Mouse (Mus musculus) liver, embryonic 13.5 days (tissue): ENCODE measurements around the gene Atp5f1. TPM values are rescaled to one million over a fixed set of nuclear protein-coding genes. Genes with fewer than 3 reads are reported as not detected.
"Not testable (repeated sequence)": the region's sequence is repeated elsewhere in the genome, so short reads cannot be mapped to it uniquely, and the experiment has no call there.

Experiments used
- ATAC-seq: fragments of 200-750 bp; cut with Nextera tagmentation; 2 replicates; pipeline ENCODE4 v1.8.0; 2017; ENCODE audit warnings: low read depth, mild to moderate bottlenecking, moderate number of reproducible peaks, moderate library complexity
- DNase-seq: peaks from one replicate; pipeline ENCODE4 v3.0.0; 2022
- H3K27ac ChIP-seq: fragments of 300-500 bp; sonication (generic); 2 replicates; pipeline ENCODE4 v1.5.1; 2015; ENCODE audit warnings: moderate library complexity, mild to moderate bottlenecking, inconsistent platforms
- H3K27me3 ChIP-seq: fragments of 300-500 bp; sonication (generic); 2 replicates; pipeline ENCODE4 v1.6.1; 2015; ENCODE audit warnings: mild to moderate bottlenecking, inconsistent platforms
- H3K36me3 ChIP-seq: fragments of 300-500 bp; sonication (generic); 2 replicates; pipeline ENCODE4 v1.6.1; 2015; ENCODE audit warnings: mild to moderate bottlenecking, inconsistent platforms
- H3K4me1 ChIP-seq: fragments of 300-500 bp; sonication (generic); replicated peaks from 2 replicates; pipeline ENCODE4 v1.6.1; 2015; ENCODE audit warnings: inconsistent platforms
- H3K4me2 ChIP-seq: fragments of 300-500 bp; sonication (generic); 2 replicates; pipeline ENCODE4 v1.6.1; 2015; ENCODE audit warnings: inconsistent platforms, mild to moderate bottlenecking, moderate library complexity
- H3K4me3 ChIP-seq: fragments of 300-500 bp; sonication (generic); replicated peaks from 2 replicates; pipeline ENCODE4 v1.5.1; 2015; ENCODE audit warnings: mild to moderate bottlenecking, inconsistent platforms
- H3K9ac ChIP-seq: fragments of 300-500 bp; sonication (generic); 2 replicates; pipeline ENCODE4 v1.6.1; 2015; ENCODE audit warnings: mild to moderate bottlenecking, inconsistent platforms
- H3K9me3 ChIP-seq: fragments of 300-500 bp; sonication (generic); replicated peaks from 2 replicates; pipeline ENCODE4 v1.6.1; 2016; ENCODE audit warnings: inconsistent platforms
- WGBS: fragments of 180-500 bp; shearing (Covaris S2); methylation state at CpG from one replicate; pipeline ENCODE4 v1.1.7; 2015; ENCODE audit not compliant: insufficient replicate concordance; 5-methylcytosine and 5-hydroxymethylcytosine counted together
- polyA plus RNA-seq: library from polyadenylated mRNA; unstranded; fragments of >200 nt; fragmentation: Nextera tagmentation; extraction: Ambion mirVana; gene quantifications from 2 replicates; pipeline ENCODE4 v1.2.1, GENCODE M21; 2015

Atp5f1 gene
- polyA plus RNA-seq, 1 experiment from 2014 or later, result 392 TPM

DNA sequence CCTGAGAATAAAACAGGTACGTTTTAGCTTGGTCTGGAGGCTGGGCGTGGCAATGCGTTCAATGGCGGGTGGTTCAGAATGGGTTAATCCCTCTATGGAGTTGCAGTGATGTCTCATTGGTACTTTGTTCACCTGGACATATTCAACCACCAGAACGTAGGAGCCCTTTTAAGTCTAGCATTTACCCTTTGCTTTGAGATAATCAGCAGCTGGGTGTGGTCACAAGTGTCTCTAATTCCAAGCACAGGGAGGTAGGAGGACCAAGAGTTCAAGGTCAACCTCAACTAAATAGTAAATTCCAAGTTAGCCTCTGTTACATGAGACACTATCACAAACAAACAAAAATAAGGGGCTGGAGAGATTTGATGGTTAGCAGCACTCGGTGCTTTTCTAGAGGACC is 31.1 kb downstream of the Atp5f1 start:
- WGBS, result 72% methylated on average over 6 of the region's 6 CpGs
- no peak overlapping the region for H3K4me2 ChIP-seq
- H3K9me3 ChIP-seq, result no peaks in the 10 kb centered on the region

DNA sequence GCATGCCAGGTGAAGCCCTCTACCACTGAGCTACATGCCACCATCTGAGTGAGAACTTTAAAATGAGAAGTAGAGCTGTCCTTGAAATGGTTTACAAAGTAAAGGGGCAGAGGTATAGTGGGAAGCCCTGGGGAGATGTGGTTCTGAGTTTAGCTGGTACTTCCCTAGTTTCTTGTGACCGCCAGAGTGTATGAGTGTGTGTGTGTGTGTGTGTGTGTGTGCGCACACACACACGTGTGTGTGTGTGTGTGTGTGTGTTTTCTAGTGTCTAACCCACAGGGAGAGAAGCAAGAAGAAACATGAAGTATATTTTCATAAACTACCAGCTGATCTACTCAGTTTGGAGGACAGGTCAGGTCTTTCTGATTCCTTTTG is 31.7 kb downstream of the Atp5f1 start:
- Histone ChIP-seq H3K9ac (no peak overlapping the region), H3K27ac (no peak overlapping the region), H3K36me3 (no peaks in the 10 kb centered on the region), H3K4me2 (no peak overlapping the region), H3K9me3 (no peaks in the 10 kb centered on the region), H3K27me3 (no peaks in the 10 kb centered on the region), H3K4me1 (peaks cover 44% of the 10 kb centered on the region), H3K4me3 (no peak overlapping the region)
- DNase-seq, result no peak
- no peak for ATAC-seq
- 79% methylated on average over 3 of the region's 3 CpGs for whole genome bisulfite sequencing

More for the DNA sequence above, 31.1 kb downstream of the Atp5f1 start:
- no peak for ATAC-seq
- H3K9ac ChIP-seq, result no peak overlapping the region
- no peaks in the 10 kb centered on the region for H3K27me3 ChIP-seq
- no peaks in the 10 kb centered on the region for H3K36me3 ChIP-seq
- no peak overlapping the region for H3K27ac ChIP-seq
- DNase-seq, result no peak
- H3K4me3 ChIP-seq, result no peak overlapping the region
- peaks cover 44% of the 10 kb centered on the region for H3K4me1 ChIP-seq

DNA sequence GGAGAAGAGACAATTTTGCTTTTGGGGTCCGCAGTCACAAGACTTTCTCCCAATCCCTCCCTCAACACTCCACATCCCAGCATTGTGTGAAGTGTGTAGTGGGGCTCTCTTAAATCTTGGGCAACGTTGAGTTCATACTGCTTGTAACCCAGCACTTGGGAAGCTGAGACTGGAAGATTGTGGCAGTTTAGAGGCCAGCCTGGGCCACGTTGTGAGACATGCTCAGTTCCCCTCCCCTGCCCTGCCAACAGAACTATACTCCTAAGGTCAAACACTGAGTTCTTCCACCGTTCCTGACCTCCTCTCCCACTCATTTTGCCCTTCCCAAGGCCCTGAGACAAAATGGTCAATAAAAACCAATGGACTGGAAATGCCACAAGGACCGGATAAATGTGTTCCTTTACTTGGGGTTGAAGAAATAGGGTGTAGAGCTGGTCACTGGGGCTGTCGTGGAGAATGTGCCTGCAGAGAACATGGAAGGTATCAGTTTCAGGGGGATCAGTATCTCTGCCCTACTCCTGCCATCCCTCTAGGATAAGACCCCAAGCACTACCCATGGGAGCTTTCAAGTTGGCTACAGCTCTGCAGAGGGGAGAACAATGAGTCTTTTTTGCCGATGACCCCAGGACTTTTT is 32.2 kb downstream of the Atp5f1 start:
- no peaks in the 10 kb centered on the region for H3K9me3 ChIP-seq
- no peak overlapping the region for H3K9ac ChIP-seq
- H3K4me1 ChIP-seq, result peaks cover 42% of the 10 kb centered on the region
- 71% methylated on average over 7 of the region's 7 CpGs for WGBS
- H3K4me2 ChIP-seq, result no peak overlapping the region
- no peaks in the 10 kb centered on the region for H3K27me3 ChIP-seq
- no peaks in the 10 kb centered on the region for H3K36me3 ChIP-seq
- ATAC-seq (no peak), DNase-seq (no peak)
- no peak overlapping the region for H3K4me3 ChIP-seq
- H3K27ac ChIP-seq, result no peak overlapping the region

DNA sequence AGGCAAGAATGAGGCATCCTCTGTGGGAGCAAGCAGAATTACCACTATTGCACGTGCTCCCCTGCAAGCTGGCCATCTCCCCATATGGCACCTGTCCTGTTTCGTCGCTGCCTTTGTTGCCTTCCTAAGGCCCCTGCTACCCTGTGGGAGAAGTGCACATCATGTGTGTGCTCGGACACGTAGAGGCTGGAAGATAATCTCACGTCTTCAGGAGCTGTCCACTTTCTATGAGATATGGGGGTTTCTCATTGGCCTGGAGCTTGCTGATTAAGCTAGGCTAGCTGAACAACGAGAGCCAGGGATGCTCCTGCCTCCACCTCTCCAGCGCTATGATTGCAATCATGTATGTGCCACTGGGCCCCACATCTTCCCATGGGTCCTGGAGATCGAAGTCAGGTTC is 35.3 kb downstream of the Atp5f1 start:
- DNase-seq (peak; percentile 14), ATAC-seq (peak; percentile 47)
- Histone ChIP-seq H3K4me3 (no peak overlapping the region), H3K27ac (no peak overlapping the region), H3K27me3 (no peaks in the 10 kb centered on the region), H3K9me3 (no peaks in the 10 kb centered on the region), H3K36me3 (no peaks in the 10 kb centered on the region), H3K9ac (no peak overlapping the region), H3K4me1 (peaks cover 39% of the 10 kb centered on the region), H3K4me2 (no peak overlapping the region)
- 44% methylated on average over 9 of the region's 9 CpGs for WGBS

DNA sequence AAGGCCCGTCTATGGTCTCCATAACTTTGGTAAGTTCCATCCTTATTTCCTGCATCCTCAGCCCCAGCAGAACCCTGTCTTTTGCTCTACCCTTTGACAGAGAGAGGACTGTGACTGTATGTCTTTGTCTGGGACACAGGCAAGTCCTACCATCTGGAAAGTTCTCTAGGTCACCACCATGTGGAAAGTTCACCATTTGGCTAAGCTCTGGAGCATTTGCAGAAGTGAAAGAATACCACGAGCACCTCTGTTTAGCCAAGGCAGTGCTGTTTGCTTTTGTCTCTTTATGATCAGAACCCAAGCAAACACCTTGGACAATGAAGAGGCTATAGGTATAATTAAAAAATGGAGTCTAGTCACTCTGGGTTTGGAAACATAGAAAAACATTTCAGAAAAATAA is 37.9 kb downstream of the Atp5f1 start:
- DNase-seq (no peak), ATAC-seq (no peak)
- H3K4me2 ChIP-seq, result no peak overlapping the region
- H3K9ac ChIP-seq, result no peak overlapping the region
- no peaks in the 10 kb centered on the region for H3K27me3 ChIP-seq
- H3K36me3 ChIP-seq, result no peaks in the 10 kb centered on the region
- no peaks in the 10 kb centered on the region for H3K9me3 ChIP-seq
- H3K4me1 ChIP-seq, result peaks cover 49% of the 10 kb centered on the region
- 41% methylated on average over 2 of the region's 2 CpGs for WGBS
- no peak overlapping the region for H3K4me3 ChIP-seq
- H3K27ac ChIP-seq, result no peak overlapping the region

DNA sequence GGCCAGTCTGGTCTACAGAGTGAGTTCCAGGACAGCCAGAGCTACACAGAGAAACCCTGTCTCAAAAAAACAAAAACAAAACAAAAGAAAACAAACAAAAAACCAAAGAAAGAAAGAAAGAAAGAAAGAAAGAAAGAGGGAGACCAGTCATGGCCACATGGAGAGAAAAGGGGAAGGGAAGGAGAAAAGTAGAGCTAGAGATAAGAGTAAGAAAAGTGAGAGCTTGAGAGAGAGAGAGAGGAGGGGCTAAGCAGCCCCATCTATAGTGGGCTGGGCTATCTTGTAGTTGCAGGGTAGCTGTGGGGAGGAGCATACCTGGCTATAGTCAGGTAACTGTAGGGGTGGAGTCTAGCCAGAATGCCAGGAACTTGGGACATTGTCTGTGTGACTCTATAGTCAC is 39.2 kb downstream of the Atp5f1 start:
- H3K4me3 ChIP-seq, H3K36me3 ChIP-seq, H3K27me3 ChIP-seq, H3K4me2 ChIP-seq, H3K9ac ChIP-seq, H3K27ac ChIP-seq, H3K9me3 ChIP-seq, DNase-seq: not testable (repeated sequence)
- ATAC-seq, result peak; percentile 34; the same call in 1 of the 2 replicates
- peaks cover 47% of the 10 kb centered on the region for H3K4me1 ChIP-seq

DNA sequence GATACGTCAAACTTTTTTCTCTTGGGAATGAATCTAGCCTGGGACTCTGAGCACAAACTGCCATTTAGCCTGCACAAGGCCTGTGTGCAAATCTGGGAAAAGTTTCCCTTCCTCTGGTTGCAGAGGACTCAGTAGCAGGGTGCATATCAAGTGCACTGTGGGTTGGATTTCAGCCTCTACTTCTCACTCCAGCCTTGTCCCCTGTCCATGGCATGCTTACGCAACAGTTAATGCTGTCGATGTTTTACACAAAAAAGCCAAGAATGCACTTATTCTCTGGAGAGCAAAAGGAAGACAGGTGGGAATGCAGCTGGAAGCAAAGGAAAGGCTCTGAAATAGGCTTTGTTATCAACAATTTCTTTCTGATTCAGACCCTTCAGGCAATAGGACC is 41.5 kb downstream of the Atp5f1 start:
- Histone ChIP-seq H3K4me1 (peaks cover 58% of the 10 kb centered on the region), H3K36me3 (no peaks in the 10 kb centered on the region), H3K4me2 (no peak overlapping the region), H3K9ac (no peak overlapping the region), H3K27ac (no peak overlapping the region), H3K9me3 (no peaks in the 10 kb centered on the region), H3K27me3 (no peaks in the 10 kb centered on the region), H3K4me3 (no peak overlapping the region)
- ATAC-seq (no peak), DNase-seq (no peak)
- WGBS, result 39% methylated on average over 3 of the region's 3 CpGs

DNA sequence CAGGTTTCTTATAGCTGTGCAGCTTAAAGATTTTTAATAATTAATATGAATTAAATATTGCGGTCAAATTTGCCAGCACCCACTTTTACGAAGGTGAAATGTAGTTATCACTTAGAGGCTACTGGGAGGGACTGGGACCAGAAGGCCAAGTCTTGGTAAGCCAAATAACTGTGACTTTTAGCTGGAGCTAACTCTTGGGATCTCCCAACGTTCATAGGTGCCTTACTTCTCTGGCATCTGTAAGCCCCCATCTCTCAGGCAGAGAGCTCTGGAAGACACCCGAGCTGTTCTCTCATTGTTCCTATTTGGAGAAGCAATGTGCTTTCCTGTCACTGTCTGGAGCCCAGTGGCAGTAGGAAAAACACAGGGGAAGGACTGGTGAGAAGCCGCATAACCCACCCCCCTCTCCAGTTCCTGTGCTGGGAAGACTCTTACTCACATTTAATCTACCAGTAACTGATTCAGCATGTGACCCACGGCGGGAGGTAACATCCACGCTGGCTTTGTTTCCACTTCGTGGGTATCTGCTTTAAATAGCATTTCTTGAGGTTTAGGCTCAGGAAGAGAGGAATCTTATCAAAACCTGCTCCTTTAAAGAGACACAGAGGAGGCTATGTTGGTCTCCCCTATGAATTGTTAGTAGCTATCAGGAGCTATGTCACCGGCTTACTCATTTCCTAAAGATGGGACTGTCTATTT is 42.1 kb downstream of the Atp5f1 start:
- H3K9ac ChIP-seq, result no peak overlapping the region
- no peaks in the 10 kb centered on the region for H3K9me3 ChIP-seq
- H3K36me3 ChIP-seq, result no peaks in the 10 kb centered on the region
- H3K27ac ChIP-seq, result no peak overlapping the region
- WGBS, result 28% methylated on average over 10 of the region's 10 CpGs
- no peak overlapping the region for H3K4me2 ChIP-seq
- DNase-seq (no peak), ATAC-seq (no peak)
- H3K4me3 ChIP-seq, result no peak overlapping the region
- H3K27me3 ChIP-seq, result no peaks in the 10 kb centered on the region
- H3K4me1 ChIP-seq, result peaks cover 61% of the 10 kb centered on the region

DNA sequence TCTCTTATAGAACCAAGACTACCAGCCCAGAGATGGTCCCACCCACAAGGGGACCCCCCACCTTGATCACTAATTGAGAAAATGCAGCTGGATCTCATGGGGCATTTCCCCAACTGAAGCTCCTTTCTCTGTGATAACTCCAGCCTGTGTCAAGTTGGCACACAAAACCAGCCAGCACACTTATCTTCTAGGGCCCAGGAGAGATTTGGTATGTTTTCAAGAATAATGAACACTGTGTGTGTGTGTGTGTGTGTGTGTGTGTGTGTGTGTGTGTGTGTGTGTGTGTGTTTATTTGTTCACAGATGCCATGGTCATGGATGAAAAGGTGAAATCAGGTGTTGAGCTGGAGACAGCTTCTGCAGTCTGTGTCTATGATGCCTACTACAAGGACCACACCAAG is 43.4 kb downstream of the Atp5f1 start:
- not testable (repeated sequence) for H3K27me3 ChIP-seq
- peaks cover 70% of the 10 kb centered on the region for H3K4me1 ChIP-seq

DNA sequence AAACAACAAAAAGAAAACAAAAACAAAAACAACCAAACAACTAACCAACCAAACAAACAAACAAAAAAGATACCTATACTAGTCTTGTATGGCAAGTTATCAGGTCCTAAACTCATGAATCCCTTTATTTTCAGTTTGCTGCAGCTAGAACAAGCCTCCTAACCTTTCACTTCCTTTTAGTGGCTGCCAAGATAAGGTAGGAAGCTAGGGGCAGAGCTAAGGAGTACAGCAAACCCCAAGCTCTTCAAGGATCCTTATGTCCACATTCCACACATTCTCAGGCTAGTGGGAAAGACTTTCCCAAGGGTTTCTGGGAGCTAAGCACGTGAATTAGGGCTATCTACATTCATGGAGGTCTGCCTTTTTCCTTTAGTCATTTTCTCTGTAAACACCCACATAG is 44.6 kb downstream of the Atp5f1 start:
- Histone ChIP-seq H3K4me3 (no peak overlapping the region), H3K9me3 (no peaks in the 10 kb centered on the region), H3K9ac (no peak overlapping the region), H3K4me1 (peaks cover 68% of the 10 kb centered on the region), H3K36me3 (no peaks in the 10 kb centered on the region), H3K4me2 (no peak overlapping the region), H3K27me3 (no peaks in the 10 kb centered on the region), H3K27ac (no peak overlapping the region; the same call in 1 of the 2 replicates)
- no peak for DNase-seq
- WGBS, result 18% methylated on average over 1 of the region's 1 CpGs
- ATAC-seq, result no peak

More for the DNA sequence above, 43.4 kb downstream of the Atp5f1 start:
- not testable (repeated sequence) for H3K9me3 ChIP-seq, H3K27ac ChIP-seq, H3K4me2 ChIP-seq, H3K4me3 ChIP-seq, H3K9ac ChIP-seq, DNase-seq, ATAC-seq, H3K36me3 ChIP-seq

DNA sequence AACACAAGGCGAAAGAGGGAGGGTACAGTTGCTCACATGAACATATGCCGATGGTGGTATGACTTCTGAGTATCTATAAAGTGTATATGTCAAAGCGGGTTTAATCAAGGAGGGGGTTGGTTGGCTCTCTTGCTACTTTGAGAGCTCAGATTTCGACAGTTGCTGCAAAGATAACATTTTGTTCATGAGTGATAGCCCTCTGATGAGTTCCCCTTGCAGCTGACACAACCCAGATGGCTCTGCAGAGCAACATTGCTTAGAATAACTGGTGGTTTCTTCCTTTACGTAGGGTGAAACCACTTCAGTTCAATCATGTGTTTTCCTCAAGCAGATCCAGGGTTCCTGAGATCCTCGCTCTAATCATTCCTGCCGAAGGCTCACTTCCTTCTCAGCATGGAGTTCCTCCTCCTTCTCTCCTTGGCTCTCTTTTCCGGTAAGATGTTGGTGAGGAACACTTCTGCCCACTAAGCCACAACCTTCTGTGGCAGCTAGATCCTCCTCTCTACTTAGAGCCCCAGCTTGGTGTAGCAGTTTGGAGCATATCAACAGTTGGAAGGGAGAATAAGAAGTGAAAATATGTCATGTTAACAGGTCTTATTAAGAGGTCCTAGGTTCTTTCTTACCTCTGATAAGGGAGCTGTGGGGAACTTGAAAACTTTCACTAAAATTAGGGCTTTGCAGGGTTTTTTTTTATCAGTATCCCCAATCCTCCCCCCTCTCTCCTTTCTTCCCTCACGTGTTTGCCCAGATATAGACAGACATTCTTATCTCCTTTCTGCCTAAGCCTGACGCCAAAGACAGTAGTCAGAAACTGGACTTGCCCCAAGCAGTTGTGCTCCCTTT is 45.8 kb downstream of the Atp5f1 start:
- DNase-seq (peak; percentile 34), ATAC-seq (peak; percentile 83)
- no peak overlapping the region; the same call in 1 of the 2 replicates for H3K9ac ChIP-seq
- H3K4me2 ChIP-seq, result peak overlapping the region; percentile 53
- 11% methylated on average over 10 of the region's 10 CpGs for WGBS
- 0 out of 2 replicates have a peak overlapping the region, but pooled peaks have one; percentile 4 for H3K4me3 ChIP-seq
- no peaks in the 10 kb centered on the region for H3K9me3 ChIP-seq
- H3K27ac ChIP-seq, result peak overlapping the region; percentile 62
- H3K36me3 ChIP-seq, result no peaks in the 10 kb centered on the region
- H3K4me1 ChIP-seq, result peaks cover 61% of the 10 kb centered on the region
- no peaks in the 10 kb centered on the region for H3K27me3 ChIP-seq
